Mouse (Mus musculus) kidney, embryonic 16.5 days (tissue): ENCODE measurements at regions not wholly inside any gene's neighbourhood (a gene's known extent, or its start where the extent isn't known, plus 50 kb on each side); places are given as distances from the start of the nearest gene placed in this dataset.
"Not testable (repeated sequence)": the region's sequence is repeated elsewhere in the genome, so short reads cannot be mapped to it uniquely, and the experiment has no call there.

Experiments used
- ATAC-seq: fragments of 200-750 bp; cut with Nextera tagmentation; 2 replicates; pipeline ENCODE4 v1.8.0; 2017; ENCODE audit warnings: moderate TSS enrichment; ENCODE audit not compliant: low FRiP score, low TSS enrichment
- H3K27ac ChIP-seq: fragments of 300-500 bp; sonication (generic); 2 replicates; pipeline ENCODE4 v1.5.1; 2014; ENCODE audit warnings: low read length
- H3K27me3 ChIP-seq: fragments of 300-500 bp; sonication (generic); 2 replicates; pipeline ENCODE4 v1.6.1; 2014; ENCODE audit warnings: low read length, control low read depth, mixed read lengths; ENCODE audit not compliant: insufficient read depth
- H3K36me3 ChIP-seq: fragments of 300-500 bp; sonication (generic); 2 replicates; pipeline ENCODE4 v1.6.1; 2014; ENCODE audit warnings: low read length, control low read depth, mixed read lengths; ENCODE audit not compliant: insufficient read depth
- H3K4me1 ChIP-seq: fragments of 300-500 bp; sonication (generic); 2 replicates; pipeline ENCODE4 v1.6.1; 2014; ENCODE audit warnings: low read length, control low read depth, mixed read lengths; ENCODE audit not compliant: insufficient read depth
- H3K4me2 ChIP-seq: fragments of 300-500 bp; sonication (generic); replicated peaks from 2 replicates; pipeline ENCODE4 v1.6.1; 2014; ENCODE audit warnings: low read depth, low read length
- H3K4me3 ChIP-seq: fragments of 300-500 bp; sonication (generic); 2 replicates; pipeline ENCODE4 v1.5.1; 2014; ENCODE audit warnings: mild to moderate bottlenecking, low read length
- H3K9ac ChIP-seq: fragments of 300-500 bp; sonication (generic); replicated peaks from 2 replicates; pipeline ENCODE4 v1.6.1; 2014; ENCODE audit warnings: low read length
- H3K9me3 ChIP-seq: fragments of 300-500 bp; sonication (generic); 2 replicates; pipeline ENCODE4 v1.6.1; 2016; ENCODE audit warnings: low read length, control low read depth
- WGBS: fragments of 180-500 bp; shearing (Covaris S2); extraction: QIAGEN DNeasy Blood & Tissue Kit; methylation state at CpG from one replicate; pipeline ENCODE4 v1.1.7; 2014; 5-methylcytosine and 5-hydroxymethylcytosine counted together

DNA sequence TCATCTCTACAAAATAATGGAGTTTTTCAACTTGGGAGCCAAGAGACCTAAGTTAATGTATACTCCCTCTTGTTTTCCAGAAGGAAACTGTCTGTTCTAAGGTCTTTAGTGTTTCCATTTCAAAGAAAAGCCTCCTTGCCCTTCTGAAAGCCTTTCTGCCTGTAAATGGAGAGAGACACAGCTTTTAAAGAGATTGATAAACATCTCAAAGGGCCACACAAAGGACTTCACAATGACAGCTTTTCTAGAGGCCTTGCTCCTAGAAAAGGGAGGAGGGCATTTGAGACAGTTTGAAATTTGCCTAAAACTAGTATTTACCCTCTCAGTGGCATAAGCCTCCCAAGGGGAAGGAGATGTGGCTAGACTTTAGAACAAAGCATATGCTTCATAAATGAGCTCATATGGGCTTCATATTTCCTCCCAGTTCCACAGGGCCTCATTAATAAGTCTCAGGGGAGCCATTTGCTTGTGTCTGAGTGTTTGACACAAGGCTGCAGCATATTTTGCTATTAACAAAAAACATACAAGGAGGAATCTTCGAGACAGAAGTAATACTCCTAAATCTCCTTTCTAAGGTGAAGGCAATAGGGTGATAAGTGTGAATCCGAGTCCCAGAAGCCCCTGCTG, 860.0 kb downstream of the Abca13 start:
- Histone ChIP-seq H3K36me3 (no peaks in the 10 kb centered on the region), H3K4me3 (no peak overlapping the region), H3K9me3 (no peaks in the 10 kb centered on the region), H3K27ac (no peak overlapping the region), H3K9ac (no peak overlapping the region), H3K4me1 (no peaks in the 10 kb centered on the region), H3K27me3 (no peaks in the 10 kb centered on the region), H3K4me2 (no peak overlapping the region)
- ATAC-seq = no peak
- 60% methylated on average over 2 of the region's 2 CpGs for WGBS

DNA sequence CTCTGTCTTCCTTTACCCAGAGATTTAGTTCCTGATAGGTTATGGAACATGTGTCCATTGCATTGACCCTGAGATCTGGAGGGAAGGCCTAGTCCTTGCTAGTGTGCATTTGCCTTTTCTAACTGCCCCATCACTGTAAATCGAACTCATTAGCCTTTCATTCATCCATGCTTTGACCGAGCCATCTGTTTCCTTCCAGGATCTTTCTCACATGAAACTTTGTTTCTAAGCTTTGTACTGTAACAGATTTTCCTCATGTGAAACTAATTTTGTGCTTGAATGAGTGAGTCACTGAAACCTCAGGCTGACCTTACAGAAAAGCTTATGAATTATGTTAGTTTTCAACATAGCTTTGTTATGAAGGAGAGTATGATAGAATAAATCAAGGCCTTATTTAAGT, 880.1 kb downstream of the Abca13 start:
- Histone ChIP-seq H3K36me3 (no peaks in the 10 kb centered on the region), H3K27ac (no peak overlapping the region), H3K9ac (no peak overlapping the region), H3K4me3 (no peak overlapping the region), H3K27me3 (no peaks in the 10 kb centered on the region), H3K4me1 (no peaks in the 10 kb centered on the region), H3K4me2 (no peak overlapping the region), H3K9me3 (no peaks in the 10 kb centered on the region)
- WGBS = 69% methylated on average over 2 of the region's 2 CpGs
- ATAC-seq = no peak

DNA sequence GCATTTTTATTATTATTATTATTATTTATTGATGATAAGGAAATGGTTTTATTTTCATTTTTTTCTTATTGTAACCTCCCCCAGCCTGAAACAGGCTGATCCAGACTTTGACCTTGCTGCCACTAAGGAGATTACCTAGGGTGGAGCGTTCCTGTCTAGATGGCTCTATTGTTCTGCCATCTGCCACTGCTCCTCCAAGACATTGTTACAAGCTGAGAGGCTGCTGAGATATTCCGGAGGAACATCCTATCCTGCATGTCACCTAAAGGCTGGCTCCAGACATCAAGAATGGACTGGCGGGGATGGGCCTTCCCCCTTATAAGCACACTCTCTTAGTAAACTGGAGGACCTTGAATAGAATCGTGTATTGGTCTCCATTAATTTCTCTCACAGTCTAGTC, 896.2 kb downstream of the Abca13 start:
- H3K4me2 ChIP-seq = no peak overlapping the region
- no peaks in the 10 kb centered on the region for H3K27me3 ChIP-seq
- no peaks in the 10 kb centered on the region for H3K9me3 ChIP-seq
- no peaks in the 10 kb centered on the region for H3K4me1 ChIP-seq
- no peaks in the 10 kb centered on the region for H3K36me3 ChIP-seq
- no peak overlapping the region for H3K4me3 ChIP-seq
- WGBS = 84% methylated on average over 4 of the region's 4 CpGs
- H3K9ac ChIP-seq = no peak overlapping the region
- H3K27ac ChIP-seq = no peak overlapping the region
- ATAC-seq = no peak

DNA sequence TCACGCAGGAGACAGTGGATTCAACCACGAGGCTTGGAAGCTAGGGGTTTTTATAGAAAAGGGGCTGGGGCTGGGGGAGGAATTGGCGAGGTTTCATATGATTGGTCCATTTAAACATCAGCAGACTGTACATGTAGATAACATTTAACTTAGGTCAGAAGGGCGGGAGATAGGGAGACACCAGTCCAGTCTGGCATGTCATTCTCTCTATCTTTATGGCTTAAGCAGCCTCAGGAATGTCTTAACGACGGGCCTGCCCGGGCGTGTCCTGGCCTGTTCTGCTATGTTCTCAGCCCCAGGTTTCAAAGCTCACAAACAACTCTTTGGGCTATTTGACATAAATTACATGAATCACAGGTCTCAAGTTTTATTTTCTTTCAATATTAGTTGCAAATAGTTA, 910.6 kb downstream of the Abca13 start:
- H3K27me3 ChIP-seq, H3K4me1 ChIP-seq, H3K27ac ChIP-seq, H3K36me3 ChIP-seq, H3K4me3 ChIP-seq, H3K4me2 ChIP-seq, H3K9ac ChIP-seq, ATAC-seq, H3K9me3 ChIP-seq: not testable (repeated sequence)
- WGBS = 48% methylated on average over 8 of the region's 8 CpGs

DNA sequence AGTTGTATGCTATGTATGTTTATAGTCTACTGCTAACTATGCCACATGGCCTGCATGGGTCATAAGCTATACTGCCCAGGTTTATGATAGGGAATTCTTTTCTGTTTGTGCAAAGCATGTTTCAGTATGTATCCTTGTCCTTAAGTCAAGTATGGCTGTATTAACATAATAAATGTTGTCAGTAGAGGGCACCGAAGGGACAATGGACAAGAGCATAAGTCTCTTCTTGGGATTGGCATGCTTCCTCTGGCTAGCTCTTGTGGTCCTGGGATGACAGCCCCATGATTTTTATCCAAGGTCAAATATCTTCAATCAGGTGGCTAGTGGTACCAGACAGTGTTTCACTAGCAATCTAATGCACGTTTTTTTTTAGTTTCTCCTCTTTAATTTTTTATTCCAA, 913.3 kb downstream of the Abca13 start:
- Histone ChIP-seq H3K9ac (no peak overlapping the region), H3K4me2 (no peak overlapping the region), H3K9me3 (no peaks in the 10 kb centered on the region), H3K27ac (no peak overlapping the region), H3K4me3 (no peak overlapping the region), H3K36me3 (no peaks in the 10 kb centered on the region), H3K27me3 (no peaks in the 10 kb centered on the region), H3K4me1 (no peaks in the 10 kb centered on the region)
- ATAC-seq = no peak
- 87% methylated on average over 2 of the region's 2 CpGs for WGBS

DNA sequence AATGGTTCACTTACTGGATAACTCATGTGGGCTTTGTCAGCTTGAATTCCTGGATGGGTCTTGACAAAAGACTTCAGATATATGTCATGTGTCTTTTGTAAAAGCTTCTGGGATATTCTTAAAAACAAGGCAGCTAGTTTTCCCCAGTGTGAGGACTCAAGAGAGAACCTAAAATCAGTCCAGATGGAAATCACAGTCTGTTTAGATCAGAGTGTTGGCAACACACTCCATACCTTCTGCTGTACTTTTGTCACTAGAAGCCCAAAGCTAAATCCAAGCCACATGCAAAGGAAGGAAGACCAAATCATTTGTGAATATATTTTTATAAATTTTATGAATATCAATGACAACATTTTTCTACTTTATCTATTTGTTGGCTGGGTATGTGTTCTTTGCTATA, 950.4 kb downstream of the Abca13 start:
- H3K4me1 ChIP-seq = no peaks in the 10 kb centered on the region
- H3K36me3 ChIP-seq = no peaks in the 10 kb centered on the region
- no peak overlapping the region for H3K9ac ChIP-seq
- no peak overlapping the region for H3K4me2 ChIP-seq
- no peak for ATAC-seq
- no peak overlapping the region for H3K4me3 ChIP-seq
- no peaks in the 10 kb centered on the region for H3K9me3 ChIP-seq
- H3K27me3 ChIP-seq = no peaks in the 10 kb centered on the region
- no peak overlapping the region for H3K27ac ChIP-seq

DNA sequence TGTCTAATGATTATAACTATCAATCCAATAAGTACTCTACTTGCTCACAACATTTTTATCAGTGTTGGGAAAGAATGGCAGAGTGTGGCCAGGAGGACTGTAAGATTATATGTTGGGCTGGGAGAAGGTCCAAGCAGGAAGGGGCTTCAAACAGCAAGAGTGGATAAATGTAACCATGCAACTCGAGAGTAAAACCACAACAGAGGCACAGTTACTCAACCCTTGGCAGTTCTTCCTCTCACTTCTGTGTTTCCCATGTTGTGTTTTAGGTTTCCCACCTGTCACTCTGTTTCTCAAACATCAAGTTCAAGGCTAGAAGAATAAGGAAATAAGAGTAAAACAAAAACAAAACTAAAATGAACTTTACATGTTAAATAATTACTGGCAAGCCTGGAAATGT, 957.4 kb downstream of the Abca13 start:
- Histone ChIP-seq H3K4me1 (no peaks in the 10 kb centered on the region), H3K27me3 (no peaks in the 10 kb centered on the region), H3K9ac (no peak overlapping the region), H3K4me2 (no peak overlapping the region), H3K36me3 (no peaks in the 10 kb centered on the region), H3K9me3 (no peaks in the 10 kb centered on the region), H3K4me3 (no peak overlapping the region), H3K27ac (no peak overlapping the region)
- ATAC-seq = no peak
- 56% methylated on average over 1 of the region's 1 CpGs for WGBS

DNA sequence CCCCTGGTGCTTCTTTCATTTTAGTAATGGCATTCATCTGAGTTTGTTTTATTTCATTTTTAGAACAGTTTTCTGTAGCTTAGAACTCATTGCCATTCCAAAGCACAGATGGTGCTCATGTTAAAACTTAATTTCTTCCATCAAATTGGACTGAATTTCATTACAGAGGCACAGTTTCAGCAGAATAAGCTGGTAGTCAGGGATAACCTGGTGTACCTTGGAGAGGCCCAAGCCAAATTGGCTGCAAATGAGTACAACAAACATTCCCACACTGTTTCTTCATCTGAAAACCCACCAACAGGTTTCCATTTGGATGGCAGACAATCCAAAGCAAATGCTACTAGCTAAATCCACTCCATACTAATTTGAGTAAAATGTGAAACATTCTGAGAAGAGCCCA, 960.2 kb upstream of the Vwc2 start:
- H3K4me1 ChIP-seq = no peaks in the 10 kb centered on the region
- H3K9ac ChIP-seq = no peak overlapping the region
- H3K36me3 ChIP-seq = no peaks in the 10 kb centered on the region
- no peak overlapping the region for H3K4me2 ChIP-seq
- no peaks in the 10 kb centered on the region for H3K9me3 ChIP-seq
- no peak for ATAC-seq
- H3K27ac ChIP-seq = no peak overlapping the region
- H3K4me3 ChIP-seq = no peak overlapping the region
- no peaks in the 10 kb centered on the region for H3K27me3 ChIP-seq

DNA sequence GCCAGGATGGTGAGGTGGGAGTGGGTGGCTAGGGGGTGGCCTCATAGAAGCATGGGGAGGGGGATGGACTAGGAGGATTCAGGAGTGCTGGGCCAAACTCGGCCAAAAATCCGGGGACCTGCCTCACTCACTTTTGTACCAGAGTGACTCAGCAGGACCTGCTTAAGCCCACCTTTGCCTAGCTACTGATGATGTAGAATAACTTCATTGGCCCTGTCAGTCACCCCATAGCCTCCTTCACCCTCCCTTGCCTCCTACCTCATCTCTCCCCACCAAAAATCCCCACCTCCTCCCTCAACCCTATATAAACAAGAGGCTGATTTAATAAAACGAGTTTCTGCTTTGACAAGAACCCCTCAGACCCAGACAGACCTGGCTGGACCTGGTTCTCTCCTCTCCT, 920.3 kb upstream of the Vwc2 start:
- Histone ChIP-seq H3K27me3 (no peaks in the 10 kb centered on the region), H3K4me2 (no peak overlapping the region), H3K36me3 (no peaks in the 10 kb centered on the region), H3K4me1 (no peaks in the 10 kb centered on the region), H3K9me3 (no peaks in the 10 kb centered on the region), H3K27ac (no peak overlapping the region), H3K4me3 (no peak overlapping the region), H3K9ac (no peak overlapping the region)
- no peak for ATAC-seq
- 32% methylated on average over 3 of the region's 3 CpGs for WGBS

DNA sequence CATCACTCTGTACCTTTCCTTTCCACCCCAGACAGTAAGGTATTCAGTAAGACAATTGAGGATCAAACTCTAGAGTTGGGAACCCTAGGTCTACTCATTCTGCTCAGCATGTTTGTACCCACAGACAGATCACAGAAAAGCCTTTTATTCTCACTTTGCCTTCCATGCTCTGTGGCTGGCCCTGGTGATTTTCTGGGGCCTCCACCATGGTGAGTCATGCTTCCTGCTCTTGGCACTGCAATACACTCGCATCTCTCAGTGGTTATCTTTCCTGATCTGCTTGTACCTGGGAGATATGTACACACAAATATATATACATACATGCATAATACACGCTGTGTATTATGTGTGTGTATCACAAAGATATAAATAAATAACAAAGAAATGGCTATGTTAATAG, 919.2 kb upstream of the Vwc2 start:
- WGBS = 78% methylated on average over 2 of the region's 2 CpGs
- H3K27ac ChIP-seq = no peak overlapping the region
- no peak overlapping the region for H3K9ac ChIP-seq
- ATAC-seq = no peak
- H3K36me3 ChIP-seq = no peaks in the 10 kb centered on the region
- H3K4me3 ChIP-seq = no peak overlapping the region
- no peaks in the 10 kb centered on the region for H3K4me1 ChIP-seq
- H3K4me2 ChIP-seq = no peak overlapping the region
- H3K9me3 ChIP-seq = no peaks in the 10 kb centered on the region
- no peaks in the 10 kb centered on the region for H3K27me3 ChIP-seq

DNA sequence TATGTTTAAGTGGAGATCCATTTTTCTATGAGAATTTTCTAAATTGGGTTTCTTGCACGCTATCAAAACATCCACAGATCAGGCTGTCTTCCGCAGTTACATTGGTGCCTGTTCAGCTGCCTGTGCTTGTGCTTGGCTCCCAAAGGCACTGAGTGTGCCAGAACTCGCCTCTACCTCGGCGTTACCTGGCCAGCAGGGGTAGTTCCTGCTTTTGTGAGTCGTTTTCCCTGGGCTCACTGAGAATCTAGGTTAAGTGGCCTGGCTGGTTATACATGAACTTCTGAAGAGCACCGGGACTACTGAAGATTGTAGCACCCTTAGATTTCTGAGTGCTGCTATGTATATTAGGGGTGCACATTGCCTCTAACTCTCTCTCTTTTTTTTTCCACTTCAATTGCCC, 913.0 kb upstream of the Vwc2 start:
- Histone ChIP-seq H3K4me2 (no peak overlapping the region), H3K9ac (no peak overlapping the region), H3K27me3 (no peaks in the 10 kb centered on the region), H3K9me3 (no peaks in the 10 kb centered on the region), H3K36me3 (no peaks in the 10 kb centered on the region), H3K4me3 (no peak overlapping the region), H3K27ac (no peak overlapping the region), H3K4me1 (no peaks in the 10 kb centered on the region)
- ATAC-seq = no peak
- WGBS = 80% methylated on average over 7 of the region's 7 CpGs
